Mouse (Mus musculus): Measurements from ENCODE around the gene Rgma. TPM values are rescaled to one million over a fixed set of nuclear protein-coding genes. Genes with fewer than 3 reads are reported as not detected.

The Rgma gene
- total and polyA plus RNA-seq, 3 experiments, result 27.4 to 83.7 (median 54.6) TPM

DNA sequence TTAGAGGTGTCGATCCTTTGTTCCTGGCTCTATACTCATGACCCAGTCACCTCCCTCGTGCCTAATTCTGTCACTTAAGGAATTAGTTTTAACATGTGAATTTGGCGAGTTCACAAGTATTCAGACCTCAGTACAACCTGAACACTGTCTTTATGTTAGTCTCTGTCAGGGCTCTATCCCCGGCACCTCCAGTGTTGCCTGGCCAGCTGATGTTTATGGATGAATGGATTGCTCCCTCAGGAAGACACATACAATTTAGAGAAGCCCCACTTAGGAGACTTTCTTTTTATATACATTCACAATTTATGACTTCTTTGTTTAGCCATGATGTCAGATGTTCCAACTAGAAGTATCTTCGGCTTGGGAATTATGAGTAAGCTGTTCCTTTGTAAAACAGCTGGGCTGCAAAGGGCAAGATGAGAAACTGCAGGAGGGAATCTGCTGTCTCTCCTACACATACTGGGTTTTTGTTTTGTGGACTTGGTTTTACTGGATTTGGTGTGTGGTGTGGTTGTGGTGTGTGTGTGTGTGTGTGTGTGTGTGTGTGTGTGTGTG, 46.6 kb upstream of the Rgma start:
- intact Hi-C loops (cut with DNase I), result no loop called here
- Histone ChIP-seq H3K79me2 (replicated peaks; ENCODE audit: control insufficient read depth, insufficient read depth, low read length) (no peaks in the 10 kb centered on the region), H3K27me3 (ENCODE audit: control insufficient read depth, insufficient read depth, low read length) (no peaks in the 10 kb centered on the region), H3K36me3 (ENCODE audit: control insufficient read depth, insufficient read depth, low read length) (peaks cover 4% of the 10 kb centered on the region; the same call in 1 of the 2 replicates), H3K4me1 (ENCODE audit: control insufficient read depth, insufficient read depth, low read length) (peaks cover 11% of the 10 kb centered on the region), H3K27ac (no peak overlapping the region), H3K9ac (ENCODE audit: low read depth, low read length) (no peak overlapping the region), H3K4me3 (no peak overlapping the region)
- 38% methylated on average over 5 of the region's 5 CpGs for WGBS
- no peak for DNase-seq
- TF ChIP-seq EP300 (IDR thresholded peaks at IDR 0.05; ENCODE audit: insufficient read depth, low read depth, low read length) (no peak), POLR2A (IDR thresholded peaks at IDR 0.05; ENCODE audit: insufficient read depth, low read depth, low read length) (no peak), CTCF (IDR thresholded peaks at IDR 0.05) (no peak)

- intact Hi-C loops (cut with DNase I), result loop anchor here (2.0 kb wide), 1 partner anchor 44 kb away; the partner anchor contains the start of gene Rgma
- 64% methylated on average over 12 of the region's 12 CpGs for WGBS
- no peaks in the 10 kb centered on the region for H3K27me3 ChIP-seq (ENCODE audit: control insufficient read depth, insufficient read depth, low read length)
- H3K79me2 ChIP-seq (replicated peaks; ENCODE audit: control insufficient read depth, insufficient read depth, low read length), result no peaks in the 10 kb centered on the region
- DNase-seq, result peak; percentile 44 to 51
- TF ChIP-seq EP300 (IDR thresholded peaks at IDR 0.05; ENCODE audit: insufficient read depth, low read depth, low read length) (0 out of 2 replicates have a peak, but pooled peaks have one; percentile 28), CTCF (IDR thresholded peaks at IDR 0.05) (no peak)
- peaks cover 4% of the 10 kb centered on the region; the same call in 1 of the 2 replicates for H3K36me3 ChIP-seq (ENCODE audit: control insufficient read depth, insufficient read depth, low read length)
- H3K9ac ChIP-seq (ENCODE audit: low read depth, low read length), result no peak overlapping the region
- no peak overlapping the region for H3K27ac ChIP-seq
- H3K4me3 ChIP-seq, result no peak overlapping the region
- H3K4me1 ChIP-seq (ENCODE audit: control insufficient read depth, insufficient read depth, low read length), result peaks cover 15% of the 10 kb centered on the region
These were observed 44.6 kb upstream of the Rgma start for GRCm38 (mm10) chr7:73330754-73331153.

GRCm38 (mm10) chr7:73331645-73332044, 43.7 kb upstream of the Rgma start:
- Histone ChIP-seq H3K4me3 (no peak overlapping the region), H3K79me2 (replicated peaks; ENCODE audit: control insufficient read depth, insufficient read depth, low read length) (no peaks in the 10 kb centered on the region), H3K4me1 (ENCODE audit: control insufficient read depth, insufficient read depth, low read length) (peaks cover 15% of the 10 kb centered on the region), H3K36me3 (ENCODE audit: control insufficient read depth, insufficient read depth, low read length) (peaks cover 3% of the 10 kb centered on the region; the same call in 1 of the 2 replicates), H3K27ac (no peak overlapping the region; the same call in 1 of the 2 replicates), H3K9ac (ENCODE audit: low read depth, low read length) (no peak overlapping the region), H3K27me3 (ENCODE audit: control insufficient read depth, insufficient read depth, low read length) (no peaks in the 10 kb centered on the region)
- TF ChIP-seq POLR2A (IDR thresholded peaks at IDR 0.05; ENCODE audit: insufficient read depth, low read depth, low read length), result no peak
- 65% methylated on average over 7 of the region's 7 CpGs for WGBS
- intact Hi-C loops (cut with DNase I), result loop anchor here (2.0 kb wide), 1 partner anchor 43 kb away; the partner anchor contains the start of gene Rgma
- no peak for DNase-seq

DNA sequence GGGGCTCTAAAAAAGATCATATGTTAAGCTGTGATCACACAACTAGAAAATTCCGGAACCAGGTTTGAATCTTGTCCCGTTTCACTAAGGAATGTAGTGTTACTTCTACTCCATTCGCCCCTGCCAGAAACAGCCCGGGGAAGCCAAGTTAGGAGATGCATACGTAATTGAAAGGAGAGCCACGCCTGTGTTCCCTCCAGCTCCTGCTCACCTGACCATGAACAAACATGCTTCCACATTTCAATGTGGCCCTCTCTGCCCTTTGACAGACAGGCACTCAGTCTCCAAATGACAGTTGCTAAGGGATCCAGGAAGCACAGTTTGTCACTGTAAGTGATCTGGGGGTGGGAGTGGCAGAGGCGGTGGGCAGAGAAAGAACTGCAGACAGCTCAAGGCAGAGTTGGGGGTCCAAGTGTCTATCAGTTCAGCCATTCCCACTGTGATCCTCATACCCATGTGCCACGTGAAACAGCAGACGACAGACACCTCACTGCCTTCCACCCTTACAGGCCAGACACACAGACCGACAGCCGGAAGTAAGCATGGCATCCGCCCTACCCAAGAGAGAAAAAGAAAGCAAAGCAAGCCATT, 41.8 kb upstream of the Rgma start:
- no peaks in the 10 kb centered on the region for H3K79me2 ChIP-seq (replicated peaks; ENCODE audit: control insufficient read depth, insufficient read depth, low read length)
- WGBS, result 89% methylated on average over 12 of the region's 12 CpGs

GRCm38 (mm10) chr7:73334883-73335282, 40.4 kb upstream of the Rgma start:
- WGBS, result 25% methylated on average over 7 of the region's 7 CpGs
- no peaks in the 10 kb centered on the region for H3K79me2 ChIP-seq (replicated peaks; ENCODE audit: control insufficient read depth, insufficient read depth, low read length)
- no peak overlapping the region for H3K4me3 ChIP-seq
- H3K9ac ChIP-seq (ENCODE audit: low read depth, low read length), result no peak overlapping the region
- intact Hi-C loops (cut with DNase I), result no loop called here
- peaks cover 7% of the 10 kb centered on the region for H3K4me1 ChIP-seq (ENCODE audit: control insufficient read depth, insufficient read depth, low read length)
- H3K27me3 ChIP-seq (ENCODE audit: control insufficient read depth, insufficient read depth, low read length), result no peaks in the 10 kb centered on the region
- H3K27ac ChIP-seq, result no peak overlapping the region
- DNase-seq, result peak; percentile 55 to 75
- no peaks in the 10 kb centered on the region for H3K36me3 ChIP-seq (ENCODE audit: control insufficient read depth, insufficient read depth, low read length)
- TF ChIP-seq POLR2A (IDR thresholded peaks at IDR 0.05; ENCODE audit: insufficient read depth, low read depth, low read length) (no peak), CTCF (IDR thresholded peaks at IDR 0.05) (no peak), EP300 (IDR thresholded peaks at IDR 0.05; ENCODE audit: insufficient read depth, low read depth, low read length) (peak; percentile 57; the same call in 1 of the 2 replicates)

More for the DNA sequence above, 41.8 kb upstream of the Rgma start:
- intact Hi-C loops (cut with DNase I), result no loop called here
- Histone ChIP-seq H3K27me3 (ENCODE audit: control insufficient read depth, insufficient read depth, low read length) (no peaks in the 10 kb centered on the region), H3K4me1 (ENCODE audit: control insufficient read depth, insufficient read depth, low read length) (peaks cover 9% of the 10 kb centered on the region), H3K4me3 (no peak overlapping the region), H3K9ac (ENCODE audit: low read depth, low read length) (no peak overlapping the region), H3K36me3 (ENCODE audit: control insufficient read depth, insufficient read depth, low read length) (no peaks in the 10 kb centered on the region), H3K27ac (no peak overlapping the region)
- TF ChIP-seq CTCF (IDR thresholded peaks at IDR 0.05) (no peak), POLR2A (IDR thresholded peaks at IDR 0.05; ENCODE audit: insufficient read depth, low read depth, low read length) (no peak), EP300 (IDR thresholded peaks at IDR 0.05; ENCODE audit: insufficient read depth, low read depth, low read length) (no peak)
- no peak for DNase-seq

- intact Hi-C loops (cut with DNase I), result no loop called here
- Histone ChIP-seq H3K79me2 (replicated peaks; ENCODE audit: control insufficient read depth, insufficient read depth, low read length) (no peaks in the 10 kb centered on the region), H3K36me3 (ENCODE audit: control insufficient read depth, insufficient read depth, low read length) (no peaks in the 10 kb centered on the region), H3K4me1 (ENCODE audit: control insufficient read depth, insufficient read depth, low read length) (peaks cover 5% of the 10 kb centered on the region), H3K27me3 (ENCODE audit: control insufficient read depth, insufficient read depth, low read length) (no peaks in the 10 kb centered on the region), H3K27ac (no peak overlapping the region), H3K9ac (ENCODE audit: low read depth, low read length) (no peak overlapping the region), H3K4me3 (no peak overlapping the region)
- WGBS, result 37% methylated on average over 7 of the region's 7 CpGs
- TF ChIP-seq POLR2A (IDR thresholded peaks at IDR 0.05; ENCODE audit: insufficient read depth, low read depth, low read length) (no peak), CTCF (IDR thresholded peaks at IDR 0.05) (no peak), EP300 (IDR thresholded peaks at IDR 0.05; ENCODE audit: insufficient read depth, low read depth, low read length) (no peak)
- DNase-seq, result no peak
These were observed 38.9 kb upstream of the Rgma start for GRCm38 (mm10) chr7:73336380-73336779.
